Mouse (Mus musculus): ENCODE data around the gene Gm49322.
A peak's percentile ranks its signal among the peaks of the same experiment; 100 is the strongest.

Gm49322 gene

DNA sequence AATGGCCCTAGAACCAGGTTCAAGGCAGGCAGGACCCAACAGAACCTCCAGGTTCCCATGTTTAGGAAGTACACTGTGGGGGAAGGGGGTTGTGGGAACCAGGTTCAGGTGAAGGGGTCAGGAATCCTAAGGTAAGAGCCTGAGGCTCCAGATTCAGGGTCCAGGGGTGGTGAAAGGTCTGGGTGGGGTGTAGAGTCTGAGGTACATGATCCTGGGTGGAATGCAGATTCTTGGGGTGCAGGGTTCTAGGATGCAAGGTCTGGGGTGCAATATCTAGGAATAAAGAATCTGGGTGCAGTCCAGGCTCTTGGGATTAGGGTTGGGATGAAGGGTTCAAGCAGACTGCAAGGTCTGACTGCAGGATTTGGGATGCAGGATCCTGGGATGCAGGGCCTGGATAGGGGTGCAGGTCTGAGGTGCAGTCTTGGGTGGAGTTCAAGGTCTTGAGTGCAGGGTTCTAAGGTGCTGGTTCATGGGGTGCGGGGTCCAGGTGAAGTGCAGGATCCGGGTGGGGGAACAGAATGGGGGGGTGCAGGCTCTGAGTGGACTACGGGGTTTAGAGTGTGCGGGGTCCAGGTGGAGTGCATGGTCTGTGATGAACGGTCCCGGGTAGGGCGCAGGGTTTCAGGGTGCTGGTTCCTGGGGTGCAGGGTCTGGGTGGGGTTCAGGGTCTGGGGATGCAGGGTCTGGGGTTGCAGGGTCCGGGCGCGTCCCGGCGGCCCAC lies 49.7 kb downstream of the Gm49322 start:
- no peak for DNase-seq (ENCODE audit: low read depth, low spot score)

DNA sequence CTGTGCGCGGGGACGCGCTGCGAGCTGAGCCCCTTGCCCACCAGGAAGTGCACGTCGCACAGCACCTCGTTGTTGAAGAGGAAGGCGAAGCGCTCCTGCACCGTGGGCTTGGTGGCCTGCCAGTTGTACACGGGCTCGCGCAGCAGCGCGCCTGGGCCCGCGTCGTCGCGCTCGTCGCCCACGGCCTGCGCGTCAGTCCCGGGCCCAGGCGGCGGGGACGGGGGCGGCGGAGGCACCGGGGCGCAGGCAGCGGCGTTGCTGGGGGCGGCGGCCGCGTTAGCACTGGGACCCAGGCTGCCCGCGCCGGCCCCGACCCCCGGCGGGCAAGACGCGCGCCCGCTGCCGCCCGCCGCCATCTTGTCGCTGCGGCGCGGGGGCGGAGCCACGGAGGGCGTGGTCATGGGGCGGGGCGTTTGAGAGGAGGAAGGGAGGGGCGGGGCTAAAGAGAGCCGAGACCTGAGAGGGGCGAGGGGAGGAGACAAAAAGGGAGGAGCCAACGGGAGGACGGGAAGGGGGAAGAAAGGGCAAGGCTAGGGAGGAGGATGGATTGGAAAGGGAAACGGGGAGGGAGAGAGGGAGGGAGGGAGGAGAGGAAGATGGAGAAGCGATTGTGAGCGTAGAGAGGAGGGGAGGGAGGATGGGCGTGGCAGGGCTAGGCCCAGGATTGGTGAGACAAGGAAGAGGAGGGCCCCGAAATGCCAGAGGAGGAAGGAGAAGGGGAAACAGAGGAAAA lies 50.5 kb downstream of the Gm49322 start:
- DNase-seq (ENCODE audit: low read depth, low spot score): peak; percentile 94

DNA sequence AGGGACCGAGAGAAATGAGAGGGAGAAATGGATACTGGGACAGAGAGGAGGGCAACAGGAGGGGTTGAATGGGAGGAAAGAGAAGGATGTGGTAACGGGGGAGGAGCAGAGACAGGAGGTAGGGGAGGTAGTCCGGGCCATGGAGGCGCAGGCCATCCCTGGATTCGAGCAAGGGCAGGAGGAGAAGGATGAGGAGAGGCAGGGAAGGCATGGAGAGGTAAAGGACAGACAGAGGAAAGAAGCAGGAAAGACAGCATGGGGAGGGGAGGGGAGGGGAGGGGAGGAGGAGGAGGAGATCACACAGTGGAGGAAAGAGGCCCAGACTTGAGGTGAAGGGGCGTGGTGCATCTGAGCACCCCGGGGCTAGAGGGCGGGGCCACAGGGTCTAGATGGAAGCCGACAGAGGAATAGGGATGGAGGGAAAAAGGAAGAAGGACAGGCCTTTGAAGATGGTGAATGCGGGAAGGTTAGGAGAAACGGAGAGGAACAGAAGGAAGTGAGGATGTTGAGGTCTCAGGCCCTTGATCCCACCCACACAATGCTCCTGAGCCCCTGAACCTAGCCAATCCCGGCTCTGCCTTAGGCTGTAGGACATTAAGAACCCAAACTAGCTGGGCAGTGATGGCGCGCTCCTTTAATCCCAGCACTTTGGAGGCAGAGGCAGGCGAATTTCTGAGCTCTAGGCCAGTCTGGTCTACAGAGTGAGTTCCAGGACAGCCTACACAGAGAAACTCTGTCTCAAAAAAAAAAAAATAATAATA lies 51.2 kb downstream of the Gm49322 start, which contains the start of gene Btbd2:
TSS of gene Btbd2 (minus strand) at position 209 of the 761 bp plus-strand sequence.
- no peak for DNase-seq (ENCODE audit: low read depth, low spot score)

DNA sequence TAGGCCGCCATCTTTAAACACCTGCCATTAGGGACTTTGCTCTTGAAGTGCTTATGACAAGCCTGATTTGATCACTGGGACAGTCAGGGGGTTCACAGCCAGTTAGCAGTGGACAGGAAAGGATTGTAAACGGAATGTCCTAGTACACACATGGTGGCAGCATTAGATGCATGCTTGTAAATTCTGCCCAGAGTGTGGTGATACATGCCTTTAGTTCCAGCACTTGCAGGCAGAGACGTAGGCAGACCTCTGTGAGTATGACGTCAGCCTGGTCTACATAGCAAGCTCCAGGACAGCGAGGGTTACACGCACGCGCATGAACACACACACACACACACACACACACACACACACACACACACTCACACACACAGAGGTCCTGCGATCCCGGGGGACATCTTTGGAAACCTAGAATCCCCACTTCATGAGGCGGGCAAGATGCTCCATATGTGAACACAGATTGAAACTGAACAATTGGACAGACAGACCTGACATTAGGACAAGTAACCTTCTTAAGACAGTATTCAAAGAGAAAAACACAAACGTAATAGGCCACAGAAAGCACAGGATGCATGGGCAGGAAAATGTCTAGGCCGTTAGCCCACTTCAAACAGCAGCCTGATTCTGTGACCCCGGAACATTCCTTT lies 52.5 kb downstream of the Gm49322 start:
- no peak for DNase-seq (ENCODE audit: low read depth, low spot score)

DNA sequence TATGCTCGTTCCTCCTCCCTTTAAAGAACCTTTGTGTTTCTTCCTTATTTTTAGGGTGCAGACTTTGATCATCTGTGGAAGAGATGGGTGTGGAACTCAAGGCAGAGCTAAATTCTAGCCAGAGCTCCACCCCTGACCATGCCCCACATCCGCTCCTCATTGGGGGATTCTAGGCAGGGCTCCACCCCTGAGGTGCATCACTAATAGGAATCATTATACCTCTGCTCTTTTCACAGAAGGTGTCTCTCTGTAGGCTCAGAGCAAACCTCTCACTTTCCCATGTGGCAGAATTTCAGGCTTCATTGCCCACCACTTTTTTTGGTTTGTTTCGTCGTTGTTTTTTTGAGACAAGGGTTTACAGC lies 53.0 kb downstream of the Gm49322 start:
- no peak for DNase-seq (ENCODE audit: low read depth, low spot score)

DNA sequence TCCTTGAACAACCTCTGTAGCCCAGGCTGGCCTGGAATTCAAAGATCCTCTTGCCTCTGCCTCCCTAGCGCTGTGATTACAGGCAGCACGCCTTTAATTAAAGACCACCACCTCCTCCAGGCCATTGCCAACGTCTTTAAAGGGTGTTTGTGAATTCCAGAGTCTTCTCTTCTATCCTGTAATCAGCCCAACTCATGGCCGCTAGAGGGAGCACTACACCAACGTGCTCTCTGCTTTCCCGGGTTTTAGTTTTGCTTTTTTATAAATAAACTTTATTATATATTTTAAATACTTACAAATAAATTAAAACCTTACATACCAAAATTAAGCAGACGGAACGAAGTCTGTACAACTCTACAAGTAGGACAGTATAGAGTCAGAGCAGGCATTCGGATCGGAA lies 53.4 kb downstream of the Gm49322 start:
- peak; percentile 67 for DNase-seq (ENCODE audit: low read depth, low spot score)

DNA sequence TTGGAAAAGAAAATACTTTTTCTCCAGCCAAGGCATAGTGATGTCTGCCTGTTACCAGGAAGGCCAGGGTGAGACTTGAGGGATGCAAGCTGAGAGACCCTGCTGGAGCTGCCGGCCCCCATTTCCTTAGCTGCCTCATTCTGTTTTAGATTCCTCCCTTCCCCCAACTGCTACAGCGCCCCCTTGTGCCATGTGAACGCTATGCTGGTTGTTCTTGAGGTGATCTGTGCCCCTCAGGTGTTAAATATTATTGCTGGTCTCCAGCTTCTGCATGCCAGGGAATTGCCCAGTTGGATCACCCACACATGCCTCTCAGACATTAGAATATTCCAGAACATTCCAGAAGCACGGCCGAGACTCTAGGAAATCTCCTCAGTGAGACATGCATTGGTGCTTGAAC lies 55.3 kb downstream of the Gm49322 start:
- no peak for DNase-seq (ENCODE audit: low read depth, low spot score)

DNA sequence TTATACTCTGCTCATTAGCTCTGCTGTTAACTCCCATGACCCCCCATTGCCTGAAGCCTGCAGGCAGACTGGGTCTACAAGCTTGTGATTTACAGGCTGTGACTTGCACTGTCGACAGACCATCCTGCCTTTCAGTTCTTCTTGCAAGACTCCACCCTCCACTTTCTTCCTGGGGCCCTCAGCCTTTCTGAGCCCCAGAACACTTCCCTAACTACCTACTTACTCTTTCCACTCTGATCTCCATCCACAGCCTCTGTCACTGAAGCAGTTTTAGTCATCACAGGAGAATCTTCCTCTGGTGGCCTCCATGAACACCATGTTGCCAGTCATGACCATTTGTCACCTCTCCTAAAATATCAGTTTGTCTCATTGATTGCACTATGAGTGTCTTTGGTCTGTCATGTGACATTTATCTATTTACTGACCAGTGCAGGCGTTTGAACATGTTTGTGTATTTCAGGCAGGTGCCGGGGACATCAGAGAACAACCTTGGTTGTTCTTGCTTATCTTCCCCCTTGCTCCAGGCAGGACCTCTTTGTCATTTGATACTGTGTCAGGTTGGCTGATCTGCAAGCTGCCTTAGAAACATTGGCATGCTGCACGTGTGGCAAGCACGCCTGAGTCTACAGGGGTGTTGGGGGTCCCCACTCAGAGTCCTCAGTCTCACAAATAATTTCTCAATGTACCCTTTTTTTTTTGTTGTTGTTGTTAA lies 57.8 kb downstream of the Gm49322 start:
- no peak for DNase-seq (ENCODE audit: low read depth, low spot score)

DNA sequence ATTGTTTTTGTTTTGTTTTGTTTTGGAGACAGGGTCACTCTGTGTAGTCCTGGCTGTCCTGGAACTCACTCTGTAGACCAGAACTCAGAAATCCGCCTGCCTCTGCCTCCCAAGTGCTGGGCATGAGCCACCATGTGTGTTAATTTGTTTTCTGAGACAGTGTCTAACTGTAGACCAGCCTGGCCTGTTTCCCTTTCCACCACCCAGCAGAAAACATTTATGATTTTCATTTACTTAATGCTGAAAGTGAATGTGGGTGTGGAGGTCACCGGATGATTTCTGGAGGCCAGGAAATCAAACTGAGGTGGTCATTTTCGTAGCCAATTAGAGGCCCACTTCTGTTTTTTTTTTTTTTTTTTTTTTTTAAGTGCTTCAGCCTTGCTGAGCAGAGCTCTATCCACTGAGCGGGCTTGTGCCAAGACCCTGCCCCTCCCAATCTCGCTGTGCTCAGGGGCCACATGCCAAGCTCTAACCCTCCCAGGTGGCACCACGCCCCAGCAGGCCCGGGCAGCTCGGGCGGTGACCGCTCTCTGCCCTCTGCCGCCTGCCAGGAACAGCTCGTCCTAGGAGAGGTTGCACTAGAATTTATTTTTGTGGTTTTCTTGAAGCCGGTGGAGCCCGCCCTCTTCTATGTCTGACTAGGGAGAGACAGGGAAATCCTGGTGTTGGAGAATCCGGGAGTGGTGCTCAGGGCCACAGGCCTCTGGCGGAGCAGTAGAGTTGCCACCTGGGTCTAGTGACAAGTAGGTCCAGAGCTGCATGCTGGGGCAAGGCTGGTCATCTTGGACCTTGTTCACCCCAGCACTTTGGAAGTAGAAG lies 58.6 kb downstream of the Gm49322 start:
- DNase-seq (ENCODE audit: low read depth, low spot score): no peak

DNA sequence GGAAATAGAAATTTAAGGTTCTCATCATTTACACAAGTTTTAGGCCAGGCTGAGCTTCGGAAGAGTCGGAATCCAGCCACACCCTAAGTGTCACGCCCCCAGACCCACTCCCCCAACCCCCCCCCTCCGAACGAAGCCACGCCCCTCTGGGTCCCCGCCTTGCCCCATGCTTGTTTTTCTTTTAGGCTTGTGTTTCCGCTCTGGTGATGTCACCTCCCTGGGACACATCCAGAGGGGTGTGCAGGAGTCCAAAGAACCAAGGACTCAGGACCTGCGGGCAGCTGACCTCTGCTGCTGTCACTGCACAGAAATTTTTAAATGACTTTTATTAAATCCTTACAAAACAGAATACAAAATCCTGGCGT lies 59.2 kb downstream of the Gm49322 start:
- no peak for DNase-seq (ENCODE audit: low read depth, low spot score)

Measured in retina, postnatal 7 days (tissue).